Mouse (Mus musculus): ENCODE measurements around the gene Polr3b. TPM values are rescaled to one million over a fixed set of nuclear protein-coding genes. Genes with fewer than 3 reads are reported as not detected.

Polr3b gene
- 4.9 and 5.8 TPM in 2 replicates for polyA plus RNA-seq (2015; fragmentation: Nextera tagmentation; extraction: Ambion mirVana)

DNA sequence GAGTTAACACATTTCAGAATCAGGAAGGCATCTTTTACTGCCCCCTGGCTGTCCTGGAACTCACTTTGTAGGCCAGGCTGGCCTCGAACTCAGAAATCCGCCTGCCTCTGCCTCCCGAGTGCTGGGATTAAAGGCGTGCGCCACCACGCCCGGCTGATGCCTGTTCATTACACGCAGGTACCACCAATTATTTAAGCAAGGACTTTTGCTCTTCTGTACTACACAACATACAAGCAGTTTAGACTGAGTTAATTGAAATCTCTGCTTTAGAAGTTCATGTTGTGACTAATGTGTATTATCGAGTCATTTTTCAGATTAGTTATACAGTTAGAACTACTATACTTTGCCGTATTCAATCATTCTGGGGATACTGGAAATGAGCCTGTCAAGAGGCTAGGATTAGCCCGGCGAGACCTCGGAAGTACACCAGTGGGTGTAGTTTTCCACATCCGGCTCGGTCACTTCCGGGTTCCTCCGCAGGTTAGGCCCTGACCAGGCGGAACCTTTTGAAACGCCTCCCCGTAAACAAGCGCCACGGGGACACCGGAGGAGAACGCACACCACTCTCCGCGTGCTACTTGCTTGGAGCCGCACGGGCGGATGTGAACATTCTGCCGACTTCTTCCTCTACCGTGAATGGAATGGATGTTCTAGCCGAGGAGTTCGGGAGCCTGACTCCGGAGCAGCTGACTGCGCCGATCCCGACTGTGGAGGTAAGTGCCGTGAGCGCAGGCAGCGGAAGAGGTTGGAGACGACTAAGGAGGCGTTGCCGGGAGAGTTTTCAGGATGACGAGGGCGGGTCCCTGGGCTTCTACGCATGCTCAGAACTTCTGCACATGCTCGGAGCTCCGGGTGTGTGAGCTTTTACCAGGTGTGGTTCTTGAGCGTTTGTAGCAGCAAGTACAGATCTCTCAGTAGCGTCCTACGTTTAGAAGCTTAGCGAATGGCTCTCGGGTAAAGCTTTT is at the start of gene Polr3b:
Gene Polr3b, plus strand, starts transcription at position 467 of the 965 bp plus-strand sequence.
- no peaks in the 10 kb centered on the region for H3K9me3 ChIP-seq (replicated peaks; ENCODE audit: control insufficient read depth, low read length)
- peak; percentile 96 for ATAC-seq (ENCODE audit: low read depth)
- H3K36me3 ChIP-seq (ENCODE audit: control insufficient read depth, insufficient read depth): no peaks in the 10 kb centered on the region
- peak within 1 kb of the TSS; percentile 99 for H3K27ac ChIP-seq (ENCODE audit: low read length)
- H3K9ac ChIP-seq (ENCODE audit: low read depth, low read length): peak within 1 kb of the TSS; percentile 78
- WGBS (ENCODE audit: insufficient replicate concordance): 4% methylated on average over 53 of the region's 53 CpGs
- H3K4me2 ChIP-seq (ENCODE audit: low read depth, low read length): peak within 1 kb of the TSS; percentile 76
- H3K27me3 ChIP-seq (ENCODE audit: control insufficient read depth, insufficient read depth, low read depth, low read length): no peaks in the 10 kb centered on the region
- peaks cover 15% of the 10 kb centered on the region for H3K4me1 ChIP-seq (ENCODE audit: control insufficient read depth, low read depth, low read length)
- H3K4me3 ChIP-seq (ENCODE audit: low read depth, low read length): peak within 1 kb of the TSS; percentile 88

DNA sequence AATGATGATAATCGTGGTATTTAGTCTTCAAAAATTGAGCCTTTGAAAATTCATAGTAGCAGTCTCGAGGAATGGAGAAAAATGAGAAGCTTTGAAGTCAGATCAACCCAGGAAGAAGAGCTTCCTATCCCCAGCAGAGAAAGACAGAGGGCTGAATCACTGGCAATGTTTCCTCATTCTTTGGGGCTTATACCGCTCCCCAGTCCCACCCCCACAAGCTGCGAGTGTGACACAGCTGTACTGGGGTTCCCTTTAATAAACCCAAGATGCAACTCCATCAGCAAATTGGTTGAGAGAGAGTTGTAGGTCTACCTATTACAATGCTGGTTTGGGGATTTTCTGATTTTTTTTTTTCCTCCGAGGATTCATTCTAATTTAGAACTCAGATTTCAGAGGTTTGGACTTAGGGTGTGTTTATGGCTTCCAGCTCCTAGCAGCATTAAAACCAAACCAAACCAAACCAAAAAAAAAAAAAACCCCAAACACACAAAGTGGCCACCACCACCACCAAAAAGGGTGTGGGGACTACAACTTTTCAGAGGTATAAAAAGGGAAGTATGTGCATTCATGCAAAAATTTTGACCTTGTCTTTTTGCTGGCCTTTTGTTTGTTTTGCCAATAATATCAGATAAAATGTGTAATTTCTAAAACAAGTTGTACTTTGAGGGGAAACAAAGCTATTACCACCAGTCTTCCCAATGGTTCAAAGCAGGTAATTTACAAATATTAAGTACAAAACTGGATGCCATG is 48.2 kb upstream of the Polr3b start:
- Histone ChIP-seq H3K4me1 (ENCODE audit: control insufficient read depth, low read depth, low read length) (peaks cover 31% of the 10 kb centered on the region), H3K9me3 (replicated peaks; ENCODE audit: control insufficient read depth, low read length) (no peaks in the 10 kb centered on the region), H3K4me3 (ENCODE audit: low read depth, low read length) (no peak overlapping the region), H3K27ac (ENCODE audit: low read length) (peak overlapping the region; percentile 23), H3K36me3 (ENCODE audit: control insufficient read depth, insufficient read depth) (no peaks in the 10 kb centered on the region), H3K4me2 (ENCODE audit: low read depth, low read length) (no peak overlapping the region), H3K27me3 (ENCODE audit: control insufficient read depth, insufficient read depth, low read depth, low read length) (no peaks in the 10 kb centered on the region), H3K9ac (ENCODE audit: low read depth, low read length) (no peak overlapping the region)
- WGBS (ENCODE audit: insufficient replicate concordance): 26% methylated on average over 5 of the region's 5 CpGs
- no peak for ATAC-seq (ENCODE audit: low read depth)

DNA sequence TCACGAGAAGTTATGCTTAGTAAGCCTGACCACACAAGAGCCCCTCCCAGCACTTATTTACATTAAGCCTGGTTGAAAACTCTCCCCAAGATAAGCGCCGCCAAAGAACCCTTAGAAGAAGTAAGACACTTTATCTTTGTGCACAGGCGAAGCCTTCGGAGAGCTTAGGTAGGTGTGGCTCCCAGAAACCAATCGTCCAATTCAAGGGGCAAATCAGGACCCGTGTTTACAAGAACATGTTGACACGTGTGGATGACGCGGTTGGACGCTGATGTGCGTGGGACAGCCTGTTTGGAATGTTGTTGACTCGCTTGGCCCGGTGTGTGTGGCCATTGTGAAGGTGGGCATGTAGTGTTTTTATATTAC is 46.1 kb upstream of the Polr3b start:
- H3K9me3 ChIP-seq (replicated peaks; ENCODE audit: control insufficient read depth, low read length): no peaks in the 10 kb centered on the region
- WGBS (ENCODE audit: insufficient replicate concordance): 0% methylated on average over 14 of the region's 14 CpGs
- H3K36me3 ChIP-seq (ENCODE audit: control insufficient read depth, insufficient read depth): no peaks in the 10 kb centered on the region
- H3K4me2 ChIP-seq (ENCODE audit: low read depth, low read length): peak overlapping the region; percentile 87
- peak; percentile 88 for ATAC-seq (ENCODE audit: low read depth)
- peaks cover 37% of the 10 kb centered on the region for H3K4me1 ChIP-seq (ENCODE audit: control insufficient read depth, low read depth, low read length)
- H3K9ac ChIP-seq (ENCODE audit: low read depth, low read length): peak overlapping the region; percentile 77
- peak overlapping the region; percentile 84 for H3K4me3 ChIP-seq (ENCODE audit: low read depth, low read length)
- H3K27ac ChIP-seq (ENCODE audit: low read length): peak overlapping the region; percentile 93
- H3K27me3 ChIP-seq (ENCODE audit: control insufficient read depth, insufficient read depth, low read depth, low read length): no peaks in the 10 kb centered on the region

DNA sequence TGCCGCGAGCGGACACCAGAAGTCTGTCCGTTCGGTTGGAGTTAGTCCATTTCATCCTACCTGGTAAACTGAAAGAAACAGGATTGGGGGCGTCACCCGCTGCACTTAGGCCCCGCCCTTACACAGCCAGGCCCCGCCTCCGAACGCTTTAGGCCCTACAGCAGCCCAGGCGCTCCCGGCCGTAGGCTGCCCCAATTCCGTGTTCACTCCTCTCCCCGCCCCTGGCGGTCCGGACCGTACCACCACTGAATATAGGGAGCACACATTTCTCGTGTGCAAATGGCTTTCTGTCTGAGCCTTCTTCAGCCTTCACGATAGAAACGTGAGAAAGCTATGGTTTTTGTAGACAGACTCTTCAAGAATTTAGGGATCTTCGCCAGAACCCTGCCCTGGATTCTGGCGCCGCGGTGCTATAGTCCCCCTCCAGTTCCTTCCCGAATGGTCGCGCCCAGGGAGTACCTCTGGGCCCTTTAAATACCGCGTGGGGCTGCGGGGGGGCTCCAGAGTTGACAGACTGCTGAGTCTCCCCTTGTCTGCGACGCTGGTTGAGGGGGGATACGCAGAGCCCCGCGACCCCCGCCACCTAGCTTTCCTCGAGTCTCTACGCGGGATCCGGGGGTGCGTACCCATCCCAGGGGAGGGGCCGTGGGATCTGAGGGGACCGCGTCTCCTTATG is 45.6 kb upstream of the Polr3b start, which contains the start of gene Tcp11l2:
Gene Tcp11l2, plus strand, starts transcription at position 232 of the 676 bp plus-strand sequence.
- Histone ChIP-seq H3K36me3 (ENCODE audit: control insufficient read depth, insufficient read depth) (no peaks in the 10 kb centered on the region), H3K4me2 (ENCODE audit: low read depth, low read length) (peak within 1 kb of the TSS; percentile 87), H3K4me3 (ENCODE audit: low read depth, low read length) (peak within 1 kb of the TSS; percentile 84), H3K9ac (ENCODE audit: low read depth, low read length) (peak within 1 kb of the TSS; percentile 77), H3K9me3 (replicated peaks; ENCODE audit: control insufficient read depth, low read length) (no peaks in the 10 kb centered on the region), H3K27ac (ENCODE audit: low read length) (peak within 1 kb of the TSS; percentile 93), H3K27me3 (ENCODE audit: control insufficient read depth, insufficient read depth, low read depth, low read length) (no peaks in the 10 kb centered on the region), H3K4me1 (ENCODE audit: control insufficient read depth, low read depth, low read length) (peaks cover 37% of the 10 kb centered on the region)
- ATAC-seq (ENCODE audit: low read depth): peak; percentile 92
- under 1% methylated on average over 46 of the region's 46 CpGs for WGBS (ENCODE audit: insufficient replicate concordance)

DNA sequence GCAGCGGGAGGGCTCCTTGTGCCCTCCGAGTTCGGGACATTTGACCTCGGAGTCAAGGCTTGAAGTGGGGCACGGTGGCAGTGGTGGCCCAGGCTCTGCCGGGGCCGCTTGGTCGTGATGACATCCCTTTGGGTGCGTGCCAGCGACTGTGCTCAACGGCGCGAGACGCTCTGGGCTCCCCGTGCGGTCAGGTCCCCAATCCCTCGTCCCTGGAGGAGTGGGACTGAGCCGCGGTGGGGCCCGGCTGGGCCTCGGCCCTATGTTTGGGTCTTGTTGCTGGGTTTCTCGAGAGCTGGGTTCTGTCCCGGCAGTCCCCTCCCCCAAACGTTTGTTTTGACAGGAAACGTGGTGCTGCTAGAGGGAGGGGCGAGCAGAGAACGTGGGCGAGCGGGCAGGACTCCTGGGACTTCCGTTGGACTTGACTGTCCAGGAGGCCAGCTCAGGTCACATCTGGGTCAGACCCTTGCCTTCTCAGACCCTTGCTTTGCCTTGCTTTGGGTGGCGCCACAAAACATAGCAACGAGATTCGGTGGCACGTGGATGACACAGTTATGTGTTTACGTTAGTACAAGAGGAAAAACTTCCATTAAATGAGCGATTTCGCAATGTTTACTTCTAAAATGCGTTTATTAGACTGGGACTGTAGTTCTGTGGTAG is 44.9 kb upstream of the Polr3b start:
- ATAC-seq (ENCODE audit: low read depth): no peak
- H3K27ac ChIP-seq (ENCODE audit: low read length): peak overlapping the region; percentile 93
- WGBS (ENCODE audit: insufficient replicate concordance): under 1% methylated on average over 38 of the region's 38 CpGs
- H3K36me3 ChIP-seq (ENCODE audit: control insufficient read depth, insufficient read depth): no peaks in the 10 kb centered on the region
- H3K4me3 ChIP-seq (ENCODE audit: low read depth, low read length): peak overlapping the region; percentile 84
- no peaks in the 10 kb centered on the region for H3K9me3 ChIP-seq (replicated peaks; ENCODE audit: control insufficient read depth, low read length)
- peak overlapping the region; percentile 87 for H3K4me2 ChIP-seq (ENCODE audit: low read depth, low read length)
- H3K4me1 ChIP-seq (ENCODE audit: control insufficient read depth, low read depth, low read length): peaks cover 37% of the 10 kb centered on the region
- H3K9ac ChIP-seq (ENCODE audit: low read depth, low read length): peak overlapping the region; percentile 77
- no peaks in the 10 kb centered on the region for H3K27me3 ChIP-seq (ENCODE audit: control insufficient read depth, insufficient read depth, low read depth, low read length)

DNA sequence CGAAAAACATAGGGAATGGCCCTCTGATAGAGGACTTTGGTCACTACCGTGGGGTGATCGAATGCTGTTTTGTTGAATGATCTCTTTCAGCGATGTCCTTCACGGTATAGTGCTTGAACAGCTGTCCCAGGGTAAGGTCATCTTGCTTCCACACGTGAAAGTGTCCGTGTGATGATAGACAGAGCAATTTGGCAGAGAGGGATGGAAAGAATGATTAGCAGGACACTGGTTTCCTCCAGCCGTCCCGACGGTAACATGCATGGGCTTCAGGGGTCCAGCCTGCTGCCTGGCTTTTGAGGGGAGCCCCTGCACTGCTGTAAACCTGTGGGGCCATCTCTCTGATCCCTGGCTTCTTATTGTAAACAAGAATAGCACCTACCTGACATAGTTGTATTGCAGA is 43.4 kb upstream of the Polr3b start:
- Histone ChIP-seq H3K36me3 (ENCODE audit: control insufficient read depth, insufficient read depth) (no peaks in the 10 kb centered on the region), H3K4me2 (ENCODE audit: low read depth, low read length) (peak overlapping the region; percentile 87), H3K9ac (ENCODE audit: low read depth, low read length) (no peak overlapping the region), H3K27me3 (ENCODE audit: control insufficient read depth, insufficient read depth, low read depth, low read length) (no peaks in the 10 kb centered on the region), H3K9me3 (replicated peaks; ENCODE audit: control insufficient read depth, low read length) (no peaks in the 10 kb centered on the region), H3K4me3 (ENCODE audit: low read depth, low read length) (peak overlapping the region; percentile 84), H3K27ac (ENCODE audit: low read length) (no peak overlapping the region), H3K4me1 (ENCODE audit: control insufficient read depth, low read depth, low read length) (peaks cover 34% of the 10 kb centered on the region)
- ATAC-seq (ENCODE audit: low read depth): no peak
- WGBS (ENCODE audit: insufficient replicate concordance): 75% methylated on average over 10 of the region's 10 CpGs

DNA sequence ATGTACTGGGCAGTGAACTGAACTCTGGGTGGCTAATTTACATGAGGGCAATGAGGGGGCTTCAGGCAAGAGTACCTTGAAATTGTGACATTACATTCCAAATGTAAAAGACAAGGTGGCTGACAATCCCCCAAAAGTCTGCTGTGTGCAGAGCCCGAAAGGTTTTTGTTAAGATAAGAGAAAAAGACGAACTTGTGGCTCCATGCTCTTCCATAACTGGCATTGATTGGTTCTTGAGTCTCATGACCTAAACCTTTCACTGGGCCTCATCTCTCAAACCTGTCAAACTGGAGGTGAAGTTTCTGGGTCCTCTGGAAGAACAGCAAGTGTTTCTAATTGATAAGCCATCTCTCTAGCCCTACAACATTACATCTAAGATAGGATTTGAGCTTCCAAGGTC is 42.6 kb upstream of the Polr3b start:
- peak overlapping the region; percentile 84 for H3K4me3 ChIP-seq (ENCODE audit: low read depth, low read length)
- H3K4me2 ChIP-seq (ENCODE audit: low read depth, low read length): peak overlapping the region; percentile 87
- H3K9me3 ChIP-seq (replicated peaks; ENCODE audit: control insufficient read depth, low read length): no peaks in the 10 kb centered on the region
- H3K27me3 ChIP-seq (ENCODE audit: control insufficient read depth, insufficient read depth, low read depth, low read length): no peaks in the 10 kb centered on the region
- no peaks in the 10 kb centered on the region for H3K36me3 ChIP-seq (ENCODE audit: control insufficient read depth, insufficient read depth)
- H3K27ac ChIP-seq (ENCODE audit: low read length): no peak overlapping the region
- H3K9ac ChIP-seq (ENCODE audit: low read depth, low read length): no peak overlapping the region; the same call in 1 of the 2 replicates
- peaks cover 29% of the 10 kb centered on the region for H3K4me1 ChIP-seq (ENCODE audit: control insufficient read depth, low read depth, low read length)
- WGBS (ENCODE audit: insufficient replicate concordance): 36% methylated on average over 2 of the region's 2 CpGs
- no peak for ATAC-seq (ENCODE audit: low read depth)

DNA sequence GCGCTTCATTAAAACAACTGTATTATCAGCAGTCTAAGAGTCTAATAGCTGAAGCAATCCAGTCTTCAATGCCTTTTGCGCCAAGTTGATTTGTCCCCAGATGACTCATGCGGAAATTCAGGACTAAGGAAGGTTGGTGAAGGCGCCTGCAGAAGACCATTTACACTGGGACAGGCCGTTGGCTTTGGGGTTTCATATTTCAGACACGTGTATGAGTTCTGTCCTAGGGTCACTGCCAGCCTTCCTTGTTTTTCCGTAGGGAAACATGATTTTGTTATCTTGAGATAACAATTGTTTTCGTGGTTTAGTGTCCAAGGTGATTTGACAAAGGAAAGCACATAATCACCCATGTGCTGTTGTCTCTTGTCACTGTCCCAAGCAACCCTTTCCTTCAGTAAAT is 40.9 kb upstream of the Polr3b start:
- H3K36me3 ChIP-seq (ENCODE audit: control insufficient read depth, insufficient read depth): no peaks in the 10 kb centered on the region
- peaks cover 18% of the 10 kb centered on the region for H3K4me1 ChIP-seq (ENCODE audit: control insufficient read depth, low read depth, low read length)
- H3K4me3 ChIP-seq (ENCODE audit: low read depth, low read length): no peak overlapping the region
- H3K9me3 ChIP-seq (replicated peaks; ENCODE audit: control insufficient read depth, low read length): no peaks in the 10 kb centered on the region
- H3K9ac ChIP-seq (ENCODE audit: low read depth, low read length): no peak overlapping the region
- H3K27me3 ChIP-seq (ENCODE audit: control insufficient read depth, insufficient read depth, low read depth, low read length): no peaks in the 10 kb centered on the region
- 45% methylated on average over 8 of the region's 8 CpGs for WGBS (ENCODE audit: insufficient replicate concordance)
- ATAC-seq (ENCODE audit: low read depth): no peak
- no peak overlapping the region for H3K4me2 ChIP-seq (ENCODE audit: low read depth, low read length)
- no peak overlapping the region for H3K27ac ChIP-seq (ENCODE audit: low read length)
